Mouse (Mus musculus) heart, embryonic 14.5 days (tissue): ENCODE data around the gene Hyou1. TPM values are rescaled to one million over a fixed set of nuclear protein-coding genes. Genes with fewer than 3 reads are reported as not detected.
"Not testable (repeated sequence)": the region's sequence is repeated elsewhere in the genome, so short reads cannot be mapped to it uniquely, and the experiment has no call there.

Experiments
- ATAC-seq: fragments of 200-750 bp; cut with Nextera tagmentation; 2 replicates; pipeline ENCODE4 v1.8.0; 2017; ENCODE audit warnings: low read depth, moderate TSS enrichment; ENCODE audit not compliant: insufficient number of reproducible peaks, insufficient read depth, low FRiP score
- H3K27ac ChIP-seq, 2 experiments: fragments of 200-500 bp in 1 of 2; fragments of 300-500 bp in 1 of 2; sonication (generic) in 1 of 2; replicated peaks in 1 of 2; 2 replicates each; pipeline ENCODE4 v1.5.1; 2012 to 2014; ENCODE audit warnings: low read depth in 2 of 2, low read length in 2 of 2, control low read depth in 1 of 2, mild to moderate bottlenecking in 1 of 2, mixed read lengths in 1 of 2; ENCODE audit not compliant: control insufficient read depth in 1 of 2, insufficient read depth in 1 of 2
- H3K27me3 ChIP-seq: fragments of 300-500 bp; sonication (generic); 2 replicates; pipeline ENCODE4 v1.6.1; 2014; ENCODE audit warnings: mild to moderate bottlenecking, low read length, control low read depth; ENCODE audit not compliant: control insufficient read depth, insufficient read depth
- H3K36me3 ChIP-seq: fragments of 300-500 bp; sonication (generic); 2 replicates; pipeline ENCODE4 v1.6.1; 2014; ENCODE audit warnings: mild to moderate bottlenecking, control low read depth, low read length, mixed read lengths; ENCODE audit not compliant: control insufficient read depth, insufficient read depth
- H3K4me1 ChIP-seq, 2 experiments: fragments of 200-500 bp in 1 of 2; fragments of 300-500 bp in 1 of 2; sonication (generic) in 1 of 2; 2 replicates each; pipeline ENCODE4 v1.6.1; 2012 to 2014; ENCODE audit warnings: low read length in 2 of 2, control low read depth in 1 of 2, mixed read lengths in 1 of 2; ENCODE audit not compliant: control insufficient read depth in 2 of 2, insufficient read depth in 2 of 2
- H3K4me2 ChIP-seq: fragments of 300-500 bp; sonication (generic); 2 replicates; pipeline ENCODE4 v1.6.1; 2014; ENCODE audit warnings: mild to moderate bottlenecking, low read length
- H3K4me3 ChIP-seq, 2 experiments: fragments of 200-500 bp in 1 of 2; fragments of 300-500 bp in 1 of 2; sonication (generic) in 1 of 2; 2 replicates each; pipeline ENCODE4 v1.5.1; 2012 to 2014; ENCODE audit warnings: low read length in 2 of 2, mild to moderate bottlenecking in 2 of 2, control low read depth in 1 of 2, low read depth in 1 of 2, moderate library complexity in 1 of 2; ENCODE audit not compliant: control insufficient read depth in 1 of 2, insufficient read depth in 1 of 2
- H3K9ac ChIP-seq: fragments of 300-500 bp; sonication (generic); 2 replicates; pipeline ENCODE4 v1.6.1; 2014; ENCODE audit warnings: mild to moderate bottlenecking, low read length
- H3K9me3 ChIP-seq: fragments of 300-500 bp; sonication (generic); 2 replicates; pipeline ENCODE4 v1.6.1; 2016; ENCODE audit warnings: low read length, control low read depth; ENCODE audit not compliant: control insufficient read depth
- WGBS: fragments of 180-500 bp; shearing (Covaris S2); extraction: QIAGEN DNeasy Blood & Tissue Kit; methylation state at CpG from one replicate; pipeline ENCODE4 v1.1.7; 2014; 5-methylcytosine and 5-hydroxymethylcytosine counted together
- polyA plus RNA-seq: library from polyadenylated mRNA; unstranded; fragments of >200 nt; fragmentation: Nextera tagmentation; extraction: Ambion mirVana; gene quantifications from 2 replicates; pipeline ENCODE4 v1.2.1, GENCODE M21; 2014

Hyou1 gene
- polyA plus RNA-seq, 1 experiment from 2014 or later: 12.7 TPM

GRCm38 (mm10) chr9:44417156-44417891 lies 38.0 kb downstream of the Hyou1 start:
- H3K9me3 ChIP-seq: no peaks in the 10 kb centered on the region
- 6% methylated on average over 26 of the region's 26 CpGs for WGBS
- peaks cover 36% of the 10 kb centered on the region for H3K36me3 ChIP-seq
- H3K27me3 ChIP-seq: no peaks in the 10 kb centered on the region
- H3K4me3 ChIP-seq: peak overlapping the region; percentile 58 to 87
- H3K4me2 ChIP-seq: peak overlapping the region; percentile 89
- peak overlapping the region; percentile 4 to 63; a peak in 2 of 4 replicates for H3K27ac ChIP-seq
- peak; percentile 54 for ATAC-seq
- peak overlapping the region; percentile 91 for H3K9ac ChIP-seq
- peaks cover 2 to 13% of the 10 kb centered on the region in 2 experiments for H3K4me1 ChIP-seq

GRCm38 (mm10) chr9:44417892-44418363 lies 38.6 kb downstream of the Hyou1 start:
- no peaks in the 10 kb centered on the region for H3K9me3 ChIP-seq
- peak overlapping the region; percentile 89 for H3K4me2 ChIP-seq
- peak overlapping the region; percentile 75 to 83; a peak in 3 of 4 replicates for H3K27ac ChIP-seq
- H3K4me1 ChIP-seq: peaks cover 2 to 13% of the 10 kb centered on the region in 2 experiments
- no peaks in the 10 kb centered on the region for H3K27me3 ChIP-seq
- under 1% methylated on average over 38 of the region's 38 CpGs for WGBS
- ATAC-seq: peak; percentile 92
- H3K36me3 ChIP-seq: peaks cover 30% of the 10 kb centered on the region
- peak overlapping the region; percentile 91 for H3K9ac ChIP-seq
- H3K4me3 ChIP-seq: peak overlapping the region; percentile 58 to 87

DNA sequence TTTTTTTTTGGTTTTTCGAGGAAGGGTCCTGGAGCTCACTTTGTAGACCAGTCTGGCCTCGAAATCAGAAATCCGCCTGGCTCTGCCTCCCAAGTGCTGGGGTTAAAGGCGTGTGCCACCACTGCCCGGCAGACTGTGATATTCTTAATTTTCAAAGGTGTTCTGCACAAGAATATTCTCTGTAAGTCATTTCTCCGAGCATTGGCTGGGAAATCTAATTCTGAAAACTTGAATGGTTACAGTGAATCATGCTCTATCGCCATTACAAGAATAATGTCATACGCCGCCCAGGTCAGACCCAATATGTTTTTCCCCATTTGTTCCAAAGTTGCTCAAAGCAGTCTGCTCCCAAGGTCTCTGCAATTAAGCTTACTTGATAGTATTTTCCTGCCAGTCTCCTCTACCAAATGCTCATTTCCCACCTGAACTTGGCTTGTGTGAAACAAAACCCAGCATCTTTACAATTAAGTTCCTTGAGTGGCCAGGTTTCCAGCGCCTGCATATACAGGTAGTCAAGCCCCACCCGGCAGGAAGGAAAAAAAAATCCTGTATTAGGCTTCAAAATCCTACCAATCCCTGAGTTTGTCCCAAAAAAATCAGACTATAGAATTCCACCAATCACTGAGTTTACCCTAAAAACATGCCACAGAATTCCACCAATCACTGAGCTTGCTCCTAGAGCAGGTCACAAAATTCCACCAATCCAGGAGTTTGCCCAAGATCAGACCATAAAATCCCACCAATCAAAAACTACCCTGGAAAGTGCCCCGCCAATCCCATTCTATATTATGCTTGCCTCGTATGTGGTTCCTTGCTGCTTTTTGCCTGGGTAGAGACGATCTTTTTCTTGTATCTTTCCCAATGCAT lies 39.5 kb downstream of the Hyou1 start, which contains the start of gene Ccdc84:
Ccdc84 (minus strand) TSS at position 51 of the 867 bp plus-strand sequence.
- peaks cover 2 to 13% of the 10 kb centered on the region in 2 experiments for H3K4me1 ChIP-seq
- H3K27ac ChIP-seq: peak within 1 kb of the TSS; percentile 75 to 83; a peak in 3 of 4 replicates
- H3K4me3 ChIP-seq: peak within 1 kb of the TSS; percentile 58 to 87
- peak within 1 kb of the TSS; percentile 91 for H3K9ac ChIP-seq
- 71% methylated on average over 14 of the region's 14 CpGs for WGBS
- H3K36me3 ChIP-seq: peaks cover 21% of the 10 kb centered on the region
- peak within 1 kb of the TSS; percentile 89 for H3K4me2 ChIP-seq
- ATAC-seq: no peak
- H3K9me3 ChIP-seq: no peaks in the 10 kb centered on the region
- H3K27me3 ChIP-seq: no peaks in the 10 kb centered on the region

GRCm38 (mm10) chr9:44419730-44420129 lies 40.4 kb downstream of the Hyou1 start:
- H3K4me1 ChIP-seq: peaks cover 2 to 13% of the 10 kb centered on the region in 2 experiments
- H3K27me3 ChIP-seq, H3K4me3 ChIP-seq, ATAC-seq, H3K27ac ChIP-seq, H3K9me3 ChIP-seq, H3K9ac ChIP-seq, H3K4me2 ChIP-seq: not testable (repeated sequence)
- WGBS: 91% methylated on average over 9 of the region's 9 CpGs
- H3K36me3 ChIP-seq: peaks cover 13% of the 10 kb centered on the region; the same call in 1 of the 2 replicates

DNA sequence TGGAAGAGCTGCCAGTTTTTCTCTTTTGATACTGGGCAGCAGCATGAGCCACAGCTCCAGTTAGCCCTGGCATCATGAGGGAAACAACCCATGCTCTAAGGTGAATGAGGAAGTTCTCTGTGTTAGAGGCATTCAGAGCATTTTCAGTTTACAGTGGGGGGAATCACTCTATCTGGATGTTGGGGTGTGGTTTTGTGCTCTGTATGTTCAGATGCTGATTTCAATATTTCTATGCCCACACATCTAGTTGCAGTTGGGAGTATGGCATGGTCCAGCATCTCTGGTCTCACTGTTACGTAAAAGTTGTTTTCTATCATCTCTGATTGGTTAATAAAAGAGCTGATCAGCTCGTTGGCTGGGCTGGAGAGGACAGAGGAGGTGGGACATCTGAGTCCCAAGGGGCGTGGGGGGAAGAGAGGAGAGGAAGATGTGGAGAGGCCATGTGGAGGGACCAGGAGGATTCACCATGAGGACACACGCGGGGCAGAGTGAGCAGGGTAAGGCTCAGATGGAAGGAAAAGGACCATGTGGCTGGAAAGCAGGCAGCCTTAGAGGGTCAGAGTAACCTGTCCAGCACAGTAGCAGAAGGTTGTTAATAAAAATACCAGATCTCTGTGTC lies 41.1 kb downstream of the Hyou1 start:
- H3K9ac ChIP-seq: no peak overlapping the region
- 72% methylated on average over 5 of the region's 5 CpGs for WGBS
- peaks cover 10% of the 10 kb centered on the region; the same call in 1 of the 2 replicates for H3K36me3 ChIP-seq
- peaks cover 2 to 13% of the 10 kb centered on the region in 2 experiments for H3K4me1 ChIP-seq
- H3K27me3 ChIP-seq: no peaks in the 10 kb centered on the region
- H3K27ac ChIP-seq: no peak overlapping the region
- H3K4me2 ChIP-seq: no peak overlapping the region
- ATAC-seq: no peak
- H3K4me3 ChIP-seq: no peak overlapping the region
- no peaks in the 10 kb centered on the region for H3K9me3 ChIP-seq

- no peaks in the 10 kb centered on the region for H3K9me3 ChIP-seq
Observed at GRCm38 (mm10) chr9:44423576-44423975, 44.3 kb downstream of the Hyou1 start.

GRCm38 (mm10) chr9:44432577-44433185 lies 53.4 kb downstream of the Hyou1 start:
- Histone ChIP-seq H3K4me1 (no peaks in the 10 kb centered on the region), H3K9ac (no peak overlapping the region), H3K36me3 (no peaks in the 10 kb centered on the region), H3K27me3 (no peaks in the 10 kb centered on the region), H3K4me2 (no peak overlapping the region), H3K27ac (no peak overlapping the region), H3K9me3 (no peaks in the 10 kb centered on the region), H3K4me3 (no peak overlapping the region)
- 42% methylated on average over 5 of the region's 5 CpGs for WGBS
- ATAC-seq: no peak

More at GRCm38 (mm10) chr9:44423576-44423975, 44.3 kb downstream of the Hyou1 start:
- Histone ChIP-seq H3K9ac (no peak overlapping the region), H3K4me2 (no peak overlapping the region), H3K27ac (no peak overlapping the region), H3K4me1 (no peaks in the 10 kb centered on the region), H3K36me3 (no peaks in the 10 kb centered on the region), H3K27me3 (no peaks in the 10 kb centered on the region), H3K4me3 (no peak overlapping the region)
- no peak for ATAC-seq
- WGBS: 83% methylated on average over 4 of the region's 4 CpGs
